Mouse (Mus musculus): ENCODE measurements at regions not wholly inside any gene's neighbourhood (a gene's known extent, or its start where the extent isn't known, plus 50 kb on each side); places are given as distances from the start of the nearest gene placed in this dataset.

DNA sequence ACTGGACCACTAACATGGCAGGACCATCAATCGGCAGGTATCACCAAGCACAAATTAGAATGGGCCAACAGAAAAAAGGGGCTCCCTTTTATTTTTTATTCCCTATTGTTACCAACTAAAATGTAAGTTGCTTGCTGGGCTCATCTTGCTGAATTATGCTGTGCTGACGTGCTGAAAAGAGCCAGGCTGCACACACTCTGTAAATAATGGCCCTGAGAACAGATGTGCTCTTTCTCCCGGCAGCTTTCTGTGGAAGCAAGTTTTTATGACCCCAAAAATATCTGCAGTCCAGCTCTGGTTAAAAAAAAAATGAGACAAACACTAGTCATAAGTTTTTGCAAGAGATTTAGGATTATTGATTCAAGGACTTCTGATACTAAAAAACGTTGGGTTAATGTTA, 230.4 kb downstream of the Dad1 start:
- WGBS = 44% methylated on average over 4 of the region's 4 CpGs
- ATAC-seq (replicated peaks; ENCODE audit: low FRiP score, low read depth) (no peak), DNase-seq (ENCODE audit: low spot score) (peak; percentile 83)
- Histone ChIP-seq H3K9me3 (replicated peaks; ENCODE audit: low read length) (no peaks in the 10 kb centered on the region), H3K4me1 (replicated peaks; ENCODE audit: insufficient read depth, low read length) (no peaks in the 10 kb centered on the region), H3K4me3 (replicated peaks; ENCODE audit: low read depth, low read length) (no peak overlapping the region), H3K9ac (ENCODE audit: low read depth, low read length) (no peak overlapping the region), H3K27me3 (ENCODE audit: insufficient read depth, low read length) (no peaks in the 10 kb centered on the region), H3K4me2 (ENCODE audit: low read length) (no peak overlapping the region), H3K27ac (no peak overlapping the region), H3K36me3 (ENCODE audit: insufficient read depth, low read length) (no peaks in the 10 kb centered on the region)
- TF ChIP-seq CTCF (IDR thresholded peaks at IDR 0.05; ENCODE audit: low read depth) = no peak

DNA sequence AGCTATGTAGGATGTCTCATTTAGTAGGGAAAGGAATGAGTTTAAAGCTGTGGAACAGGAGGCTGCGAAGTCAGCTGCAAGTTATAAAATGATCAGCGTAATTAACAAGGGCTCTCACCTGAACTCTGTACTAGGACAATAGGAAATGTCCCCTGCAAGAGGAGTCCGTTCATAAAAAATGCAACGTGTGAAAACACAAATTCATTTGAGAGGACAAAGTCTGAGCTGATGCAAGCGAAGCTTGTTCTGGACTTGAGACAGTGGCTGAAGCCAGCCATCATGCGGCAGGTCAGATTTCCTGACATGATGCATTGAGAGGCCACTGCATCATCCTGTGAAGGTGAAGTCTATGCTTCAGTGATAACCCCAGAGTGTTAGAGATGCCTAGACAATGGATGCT, 232.5 kb downstream of the Dad1 start:
- Histone ChIP-seq H3K9me3 (replicated peaks; ENCODE audit: low read length) (no peaks in the 10 kb centered on the region), H3K36me3 (ENCODE audit: insufficient read depth, low read length) (no peaks in the 10 kb centered on the region), H3K27ac (no peak overlapping the region), H3K9ac (ENCODE audit: low read depth, low read length) (no peak overlapping the region), H3K27me3 (ENCODE audit: insufficient read depth, low read length) (no peaks in the 10 kb centered on the region), H3K4me1 (replicated peaks; ENCODE audit: insufficient read depth, low read length) (no peaks in the 10 kb centered on the region), H3K4me3 (replicated peaks; ENCODE audit: low read depth, low read length) (no peak overlapping the region), H3K4me2 (ENCODE audit: low read length) (no peak overlapping the region)
- TF ChIP-seq CTCF (IDR thresholded peaks at IDR 0.05; ENCODE audit: low read depth) = no peak
- 0 out of 2 replicates have a peak, but pooled peaks have one; percentile 40 for ATAC-seq (replicated peaks; ENCODE audit: low FRiP score, low read depth)
- 81% methylated on average over 6 of the region's 6 CpGs for WGBS
- DNase-seq (ENCODE audit: low spot score) = no peak

DNA sequence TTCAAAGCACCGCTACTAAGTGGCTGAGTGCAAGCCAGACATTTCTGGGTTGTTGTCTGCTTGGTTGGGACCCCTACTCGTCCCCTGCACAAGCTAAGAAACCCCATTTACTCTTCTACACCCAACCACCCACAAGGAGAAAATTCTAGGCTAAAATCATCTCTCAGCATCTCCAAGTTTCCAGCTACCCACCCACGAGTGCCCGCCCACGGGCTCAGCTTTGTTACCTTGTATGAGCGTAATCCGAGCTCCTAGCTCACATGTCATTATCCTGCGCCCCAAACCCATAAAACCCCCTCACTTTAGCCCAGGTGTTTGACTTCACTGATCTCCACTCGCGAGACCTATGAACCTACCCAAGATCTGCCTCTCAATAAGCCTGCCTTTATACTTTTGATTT, 239.3 kb downstream of the Dad1 start:
- 66% methylated on average over 10 of the region's 10 CpGs for WGBS
- DNase-seq (ENCODE audit: low spot score) = no peak
- H3K4me3 ChIP-seq (replicated peaks; ENCODE audit: low read depth, low read length) = no peak overlapping the region

DNA sequence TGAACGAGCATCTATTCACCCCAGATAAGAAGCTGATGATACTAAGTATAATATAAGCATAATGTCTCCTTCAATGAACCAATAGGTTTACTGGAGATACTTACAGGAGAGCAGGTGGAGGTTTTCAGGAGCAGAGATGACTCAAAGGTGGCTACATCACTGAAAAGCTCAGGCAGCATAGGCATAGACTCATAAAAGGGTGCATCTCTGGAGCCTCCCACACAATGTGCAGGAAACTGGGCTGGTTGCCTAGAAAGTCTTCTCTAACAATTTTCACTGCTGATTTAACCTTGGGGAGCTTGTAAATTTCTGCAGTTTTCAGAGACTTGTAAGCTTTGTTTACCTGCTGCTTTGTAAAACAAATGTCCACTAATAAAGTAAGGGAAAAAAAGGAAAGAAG, 251.8 kb downstream of the Dad1 start:
- WGBS = 79% methylated on average over 1 of the region's 1 CpGs
- Histone ChIP-seq H3K27ac (no peak overlapping the region), H3K4me2 (ENCODE audit: low read length) (no peak overlapping the region), H3K9ac (ENCODE audit: low read depth, low read length) (no peak overlapping the region), H3K9me3 (replicated peaks; ENCODE audit: low read length) (no peaks in the 10 kb centered on the region), H3K4me1 (replicated peaks; ENCODE audit: insufficient read depth, low read length) (no peaks in the 10 kb centered on the region), H3K36me3 (ENCODE audit: insufficient read depth, low read length) (no peaks in the 10 kb centered on the region), H3K27me3 (ENCODE audit: insufficient read depth, low read length) (no peaks in the 10 kb centered on the region), H3K4me3 (replicated peaks; ENCODE audit: low read depth, low read length) (no peak overlapping the region)
- DNase-seq (ENCODE audit: low spot score) = peak; percentile 32
- no peak for TF ChIP-seq CTCF (IDR thresholded peaks at IDR 0.05; ENCODE audit: low read depth)
- ATAC-seq (replicated peaks; ENCODE audit: low FRiP score, low read depth) = no peak

More for the DNA sequence above, 239.3 kb downstream of the Dad1 start:
- TF ChIP-seq CTCF (IDR thresholded peaks at IDR 0.05; ENCODE audit: low read depth) = no peak
- H3K27ac ChIP-seq = no peak overlapping the region
- no peaks in the 10 kb centered on the region for H3K27me3 ChIP-seq (ENCODE audit: insufficient read depth, low read length)
- H3K4me2 ChIP-seq (ENCODE audit: low read length) = no peak overlapping the region
- H3K36me3 ChIP-seq (ENCODE audit: insufficient read depth, low read length) = no peaks in the 10 kb centered on the region
- no peaks in the 10 kb centered on the region for H3K4me1 ChIP-seq (replicated peaks; ENCODE audit: insufficient read depth, low read length)
- no peaks in the 10 kb centered on the region for H3K9me3 ChIP-seq (replicated peaks; ENCODE audit: low read length)
- no peak overlapping the region for H3K9ac ChIP-seq (ENCODE audit: low read depth, low read length)
- no peak for ATAC-seq (replicated peaks; ENCODE audit: low FRiP score, low read depth)

DNA sequence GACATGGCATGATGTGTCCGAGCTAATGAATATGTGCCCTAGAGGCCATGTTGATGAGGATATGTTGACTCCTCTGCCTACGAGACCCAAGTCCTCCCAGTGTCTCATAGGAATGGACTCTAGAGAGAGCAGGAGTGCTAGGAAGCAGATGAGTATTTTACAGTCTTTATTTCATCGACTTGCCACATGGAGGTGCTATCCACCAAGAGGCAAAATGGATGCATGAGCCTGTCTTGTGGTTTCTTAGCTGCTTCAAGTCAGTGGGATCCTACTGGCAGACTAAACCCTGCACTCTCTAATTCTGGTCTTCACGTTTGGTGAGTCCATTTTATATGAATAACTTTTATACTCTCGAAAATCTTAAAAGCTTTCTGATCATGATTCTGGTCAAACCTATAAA, 253.4 kb downstream of the Dad1 start:
- H3K36me3 ChIP-seq (ENCODE audit: insufficient read depth, low read length) = no peaks in the 10 kb centered on the region
- peak; percentile 26; the same call in 1 of the 2 replicates for TF ChIP-seq CTCF (IDR thresholded peaks at IDR 0.05; ENCODE audit: low read depth)
- no peaks in the 10 kb centered on the region for H3K27me3 ChIP-seq (ENCODE audit: insufficient read depth, low read length)
- no peak overlapping the region for H3K4me3 ChIP-seq (replicated peaks; ENCODE audit: low read depth, low read length)
- no peak for DNase-seq (ENCODE audit: low spot score)
- H3K9me3 ChIP-seq (replicated peaks; ENCODE audit: low read length) = no peaks in the 10 kb centered on the region
- 83% methylated on average over 5 of the region's 5 CpGs for WGBS
- ATAC-seq (replicated peaks; ENCODE audit: low FRiP score, low read depth) = no peak
- H3K4me1 ChIP-seq (replicated peaks; ENCODE audit: insufficient read depth, low read length) = no peaks in the 10 kb centered on the region
- H3K27ac ChIP-seq = no peak overlapping the region
- H3K4me2 ChIP-seq (ENCODE audit: low read length) = no peak overlapping the region
- H3K9ac ChIP-seq (ENCODE audit: low read depth, low read length) = no peak overlapping the region

DNA sequence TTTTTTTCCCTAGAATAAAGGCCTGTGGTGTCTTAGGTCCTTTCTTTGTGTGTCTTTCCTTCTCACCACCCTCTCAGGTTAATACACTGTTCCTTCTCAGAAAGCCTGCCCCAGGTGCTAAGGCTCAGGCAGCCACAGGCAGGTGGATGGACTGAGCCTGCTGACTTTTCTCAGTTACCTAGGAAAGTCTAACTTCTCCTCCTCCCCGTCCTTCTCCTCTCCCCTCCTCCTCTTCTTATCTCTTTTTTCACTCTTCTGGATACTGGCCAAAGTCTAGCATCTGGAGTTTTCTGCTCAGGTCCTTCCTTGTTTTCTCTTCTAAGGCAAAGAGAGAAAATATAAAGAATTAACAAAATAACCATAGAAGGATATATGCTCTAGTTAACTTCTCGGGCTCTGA, 260.5 kb downstream of the Dad1 start:
- H3K4me2 ChIP-seq (ENCODE audit: low read length) = no peak overlapping the region
- H3K9me3 ChIP-seq (replicated peaks; ENCODE audit: low read length) = no peaks in the 10 kb centered on the region
- H3K4me3 ChIP-seq (replicated peaks; ENCODE audit: low read depth, low read length) = no peak overlapping the region
- no peaks in the 10 kb centered on the region for H3K36me3 ChIP-seq (ENCODE audit: insufficient read depth, low read length)
- no peak for TF ChIP-seq CTCF (IDR thresholded peaks at IDR 0.05; ENCODE audit: low read depth)
- H3K4me1 ChIP-seq (replicated peaks; ENCODE audit: insufficient read depth, low read length) = no peaks in the 10 kb centered on the region
- ATAC-seq (replicated peaks; ENCODE audit: low FRiP score, low read depth) (no peak), DNase-seq (ENCODE audit: low spot score) (no peak)
- H3K27me3 ChIP-seq (ENCODE audit: insufficient read depth, low read length) = no peaks in the 10 kb centered on the region
- H3K9ac ChIP-seq (ENCODE audit: low read depth, low read length) = no peak overlapping the region
- no peak overlapping the region for H3K27ac ChIP-seq
- 44% methylated on average over 2 of the region's 2 CpGs for WGBS

DNA sequence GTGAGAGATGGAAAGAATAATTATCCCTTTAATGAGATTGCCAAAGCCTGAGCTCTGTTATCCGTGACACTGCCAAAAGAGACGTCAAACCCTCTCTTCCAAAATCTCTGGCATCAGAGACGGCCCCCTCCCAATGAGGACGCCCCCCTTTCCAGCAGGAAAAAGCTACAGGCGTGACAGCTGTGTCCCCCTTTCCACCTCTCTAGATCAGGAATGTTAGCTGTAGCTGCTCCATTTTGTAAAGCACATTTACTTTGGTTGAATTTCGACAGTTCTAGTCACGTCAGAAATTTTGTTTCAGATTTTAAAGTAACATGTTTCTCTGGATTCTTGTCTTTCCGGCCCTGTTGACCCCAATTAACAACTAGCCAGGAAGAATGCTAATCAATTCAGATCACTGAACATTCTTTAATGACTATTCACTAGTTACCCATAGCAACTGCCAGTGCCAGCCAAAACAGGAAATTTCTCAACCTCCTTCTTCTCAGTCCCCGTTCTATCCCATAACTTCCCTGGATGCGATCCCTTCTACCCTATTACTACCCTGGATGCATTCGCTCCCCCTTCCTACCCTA, 261.1 kb downstream of the Dad1 start:
- Histone ChIP-seq H3K27ac (no peak overlapping the region), H3K4me3 (replicated peaks; ENCODE audit: low read depth, low read length) (no peak overlapping the region), H3K9ac (ENCODE audit: low read depth, low read length) (no peak overlapping the region), H3K4me2 (ENCODE audit: low read length) (no peak overlapping the region), H3K9me3 (replicated peaks; ENCODE audit: low read length) (no peaks in the 10 kb centered on the region), H3K36me3 (ENCODE audit: insufficient read depth, low read length) (no peaks in the 10 kb centered on the region), H3K4me1 (replicated peaks; ENCODE audit: insufficient read depth, low read length) (no peaks in the 10 kb centered on the region), H3K27me3 (ENCODE audit: insufficient read depth, low read length) (no peaks in the 10 kb centered on the region)
- no peak for ATAC-seq (replicated peaks; ENCODE audit: low FRiP score, low read depth)
- no peak for TF ChIP-seq CTCF (IDR thresholded peaks at IDR 0.05; ENCODE audit: low read depth)
- 56% methylated on average over 11 of the region's 11 CpGs for WGBS
- DNase-seq (ENCODE audit: low spot score) = no peak

Measured in kidney, postnatal 0 days (tissue).